Mouse (Mus musculus) hematopoietic stem cell, adult 5-6 weeks (primary cell): ENCODE data around the gene Tdp1. TPM values are rescaled to one million over a fixed set of nuclear protein-coding genes. Genes with fewer than 3 reads are reported as not detected.

Experiments
- ATAC-seq, 2 experiments: fragments of 125-278 bp in 1 of 2; replicated peaks in 1 of 2; 2 replicates each; pipeline ENCODE4 v1.8.0; 2016 to 2017; ENCODE audit warnings: inconsistent platforms in 2 of 2, mild to moderate bottlenecking in 2 of 2, moderate number of reproducible peaks in 2 of 2, low read depth in 1 of 2, moderate TSS enrichment in 1 of 2; ENCODE audit not compliant: low FRiP score in 2 of 2, poor library complexity in 2 of 2, severe bottlenecking in 2 of 2, insufficient read depth in 1 of 2, low TSS enrichment in 1 of 2
- total RNA-seq: library from RNA; stranded (forward); fragments of 172-1452, 232-1000 nt; gene quantifications from 2 replicates; pipeline ENCODE4 v1.2.3, GENCODE M21; 2017

Tdp1 gene
- total RNA-seq, 1 experiment from 2014 or later, result 9.1 TPM

DNA sequence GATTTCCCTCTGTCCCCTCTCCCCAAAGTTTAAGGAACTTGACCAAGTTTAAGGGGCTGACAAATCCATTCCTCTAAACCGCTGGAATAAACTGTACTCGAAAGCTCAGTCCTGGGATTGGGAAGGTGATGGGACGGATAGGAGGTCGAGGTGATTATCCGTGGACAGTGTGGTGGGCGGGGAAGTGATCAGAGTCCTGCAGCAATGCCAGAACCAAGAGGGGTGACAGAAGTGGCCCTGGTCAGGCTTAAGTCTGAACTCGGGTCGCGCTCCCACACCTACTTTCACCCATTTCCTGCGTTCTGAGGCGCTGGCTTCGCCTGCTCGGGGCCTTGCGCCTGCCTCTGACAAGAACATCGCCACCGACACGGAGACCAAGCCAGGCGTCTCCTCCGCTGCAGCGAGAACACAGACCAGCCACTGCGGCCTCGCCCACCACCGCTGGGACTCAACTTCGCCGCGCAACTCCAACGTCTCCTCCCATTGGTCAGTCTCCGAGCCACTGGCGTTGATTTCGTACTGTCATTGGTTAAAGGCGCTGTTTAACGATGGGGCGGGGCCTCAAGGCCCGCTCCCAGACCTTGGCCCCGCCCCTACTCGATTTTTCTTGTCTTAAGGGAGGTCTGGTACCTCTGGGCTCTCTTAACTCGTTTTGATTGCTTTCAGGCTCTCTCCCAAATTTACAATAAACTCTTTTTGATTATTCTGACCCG is 1.2 kb upstream of the Tdp1 start:
- ATAC-seq, result peak; percentile 98 to 99

DNA sequence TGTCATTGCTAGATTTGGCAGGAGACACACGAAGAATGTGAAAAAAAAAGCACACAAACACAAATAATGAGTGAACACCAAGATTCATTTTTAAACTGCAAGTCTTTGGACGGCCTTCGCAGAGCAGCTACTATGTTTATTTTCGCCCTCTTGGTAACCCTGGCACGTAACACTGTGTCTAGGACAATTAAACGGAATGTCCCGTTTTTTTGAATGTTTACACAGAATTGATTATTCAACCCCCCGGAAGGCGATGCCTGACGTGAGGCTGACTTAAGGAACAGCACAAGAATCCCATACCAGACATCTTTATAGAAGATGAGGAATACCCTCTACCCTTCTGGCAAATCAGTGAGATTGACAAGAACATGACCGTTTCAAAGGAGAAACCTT is 608 bp upstream of the Tdp1 start:
- no peak; a peak in 1 of 4 replicates for ATAC-seq

DNA sequence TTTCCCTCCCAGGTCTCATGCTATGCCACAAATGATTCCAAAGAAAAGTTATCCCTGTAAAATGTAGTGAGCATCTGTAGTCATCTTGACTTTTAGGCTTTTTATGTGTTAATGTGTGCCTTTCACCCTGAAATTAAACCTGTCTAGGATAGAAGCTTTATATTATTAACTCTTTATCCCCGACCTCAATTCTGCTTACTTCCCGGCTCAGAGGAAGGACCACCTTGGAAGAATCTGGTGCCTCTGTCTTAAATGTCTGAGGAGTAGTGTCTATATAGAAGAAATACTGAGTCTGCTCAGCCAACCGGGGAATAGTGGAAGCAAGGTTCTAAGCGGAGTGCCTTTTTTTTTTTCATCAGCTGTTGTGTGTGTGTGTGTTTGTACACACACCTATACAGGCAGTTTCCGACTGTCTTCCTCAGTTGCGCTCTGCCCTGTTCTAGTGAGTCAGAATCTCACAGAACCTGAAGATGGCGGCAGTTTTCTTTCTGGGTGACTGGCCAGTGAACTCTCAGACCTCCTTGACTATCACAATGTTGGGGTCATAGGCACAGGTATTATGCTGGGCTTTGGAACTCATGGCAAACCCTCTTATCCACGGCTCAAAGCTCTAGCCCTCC is 1.1 kb downstream of the Tdp1 start:
- ATAC-seq, result no peak

DNA sequence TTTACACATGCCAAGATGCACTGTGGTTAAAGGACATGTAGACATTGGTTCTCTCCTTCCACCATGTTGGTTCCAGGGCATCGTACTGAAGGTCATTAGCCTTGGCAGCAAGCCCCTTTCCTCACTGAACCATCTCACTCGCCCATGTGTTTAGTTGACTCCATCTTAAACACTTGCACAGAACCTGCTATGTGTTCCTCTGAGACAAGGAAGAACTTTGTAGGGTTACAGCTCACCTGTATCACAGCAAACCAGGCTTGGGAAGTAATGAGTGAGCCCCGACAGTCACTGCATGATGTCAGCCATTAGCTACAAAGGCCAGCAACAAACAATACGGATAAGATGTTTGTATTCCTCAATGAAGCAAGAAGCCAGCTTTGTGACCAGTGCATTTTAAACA is 13.5 kb downstream of the Tdp1 start:
- ATAC-seq, result no peak

DNA sequence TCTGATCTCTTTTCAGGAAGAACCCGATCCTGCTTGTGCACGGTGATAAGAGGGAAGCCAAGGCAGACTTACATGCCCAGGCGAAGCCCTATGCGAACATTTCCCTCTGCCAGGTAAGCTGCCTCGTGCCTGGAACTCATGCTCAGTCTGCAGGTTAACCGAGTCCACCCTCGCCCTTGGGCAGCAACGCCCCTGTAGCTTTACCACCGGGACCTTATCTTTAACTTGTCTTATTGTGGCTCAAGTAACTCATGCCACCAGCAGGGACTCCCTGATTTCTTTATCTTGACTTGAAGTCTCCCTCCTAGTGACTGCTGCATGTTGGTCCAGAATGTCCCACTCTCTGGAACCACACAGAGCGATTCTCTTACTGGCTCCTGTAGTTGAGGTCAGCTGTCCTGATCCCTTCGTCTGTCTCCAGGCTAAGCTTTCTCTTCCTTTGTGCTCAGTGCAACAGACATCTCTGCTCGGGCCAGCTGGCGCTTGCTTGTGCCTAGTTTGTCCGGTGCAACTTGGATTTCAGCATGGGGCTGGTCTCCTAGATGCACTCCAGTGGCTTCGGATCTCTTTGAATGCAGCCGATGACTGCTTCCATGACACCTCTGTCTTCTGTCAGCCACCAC is 14.0 kb downstream of the Tdp1 start:
- no peak for ATAC-seq

DNA sequence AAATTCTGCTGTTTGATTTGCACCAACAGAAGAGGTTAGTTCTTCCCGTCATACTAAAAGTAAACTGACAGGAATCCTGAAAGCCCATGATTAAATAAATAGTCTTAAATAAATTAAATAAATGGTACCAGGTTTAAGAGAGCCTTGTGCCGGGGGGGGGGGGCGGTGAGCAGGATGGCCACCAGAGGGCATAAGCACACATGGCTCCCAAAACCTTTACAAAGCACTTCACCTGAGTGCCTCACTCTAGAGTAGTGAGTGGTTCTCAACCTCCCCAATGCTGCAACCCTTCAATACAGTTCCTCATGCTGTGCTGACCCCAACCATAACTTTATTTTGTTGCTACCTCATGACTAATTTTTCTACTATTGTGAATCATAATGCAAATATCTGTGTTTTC is 15.7 kb downstream of the Tdp1 start:
- no peak for ATAC-seq

DNA sequence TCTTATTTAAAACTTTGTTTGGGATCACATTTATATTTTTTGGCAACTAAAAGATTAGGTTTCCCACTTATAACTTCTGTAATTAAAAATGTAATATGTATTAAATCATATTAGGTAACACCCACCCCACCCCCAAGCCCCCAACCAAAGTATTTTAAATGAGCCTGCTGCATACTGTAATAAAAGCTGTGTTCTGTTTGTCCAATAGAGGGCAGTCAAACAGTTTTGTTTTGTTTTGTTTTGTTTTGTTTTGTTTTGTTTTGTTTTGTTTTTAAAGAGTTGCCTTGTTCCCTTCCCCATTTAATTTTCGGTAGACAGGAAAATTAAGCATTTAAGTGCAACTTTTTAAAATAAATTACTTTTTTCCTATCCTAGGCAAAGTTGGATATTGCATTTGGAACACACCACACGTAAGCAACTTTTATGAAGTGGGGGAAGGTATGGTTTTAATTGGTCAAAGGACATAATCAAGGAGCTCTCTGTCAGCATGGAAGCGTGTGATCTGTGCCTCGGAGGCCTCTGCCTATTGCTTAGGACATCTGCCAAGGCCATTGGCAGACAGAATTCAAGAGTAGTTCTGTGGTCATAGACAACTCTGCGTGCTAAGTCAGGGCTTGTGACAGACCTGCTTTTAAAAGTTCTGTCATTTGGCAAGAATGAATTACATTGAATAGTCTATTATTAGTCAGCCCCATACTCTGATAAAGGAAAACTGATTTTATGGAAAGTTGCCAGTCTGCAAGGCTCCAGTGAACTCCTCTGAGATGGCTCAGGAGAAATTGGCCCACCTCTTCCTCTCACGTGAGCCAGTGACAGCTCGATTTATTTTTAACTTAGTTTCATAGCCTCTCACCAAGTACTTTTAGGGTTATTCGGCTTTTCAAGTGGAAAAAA is 17.9 kb downstream of the Tdp1 start:
- peak in 1 of 2 experiments; percentile 4; a peak in 1 of 4 replicates for ATAC-seq

DNA sequence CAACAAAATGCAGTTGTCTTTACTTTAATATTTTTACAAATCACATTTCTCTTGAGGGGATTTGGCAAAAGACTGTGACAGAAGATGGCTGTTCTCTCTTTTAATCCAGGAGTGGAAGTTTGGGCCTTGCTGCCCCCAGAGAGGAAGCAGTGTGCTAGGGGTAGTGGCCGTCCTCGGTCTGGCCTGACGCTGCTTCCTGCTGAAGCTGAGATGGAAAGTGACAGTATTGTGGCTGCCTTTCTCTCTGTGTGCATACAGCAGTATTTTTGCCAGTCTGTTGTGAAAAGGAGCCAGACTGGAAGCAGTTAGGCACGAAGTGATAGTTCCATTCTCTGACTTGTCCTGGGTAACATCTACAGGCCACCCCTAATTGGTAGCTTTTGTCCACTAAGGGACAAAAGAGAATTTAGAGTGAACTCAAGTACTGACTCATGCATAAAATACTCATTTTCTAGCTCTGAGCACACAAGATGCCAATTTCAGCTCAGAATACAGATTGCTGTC is 18.6 kb downstream of the Tdp1 start:
- peak; percentile 64 to 83 for ATAC-seq

DNA sequence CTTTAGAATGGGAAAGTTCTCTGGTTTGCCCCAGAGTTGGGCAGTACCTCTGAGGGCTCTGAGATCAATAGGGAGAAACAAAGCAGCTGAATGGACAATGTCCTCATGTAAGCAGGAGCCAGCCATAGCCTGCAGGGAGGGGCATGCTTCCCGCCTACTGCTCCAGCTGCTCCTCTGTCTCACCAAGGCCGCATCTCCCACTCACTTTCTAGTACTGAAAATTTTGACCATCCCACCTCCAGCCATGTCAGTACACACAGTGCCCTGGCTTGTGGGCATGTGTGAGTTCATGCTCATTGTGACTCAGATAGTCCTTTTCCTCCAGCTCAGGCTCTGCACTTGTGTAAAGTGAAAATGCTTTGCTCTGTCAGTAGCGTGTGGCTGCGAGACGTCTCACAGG is 20.2 kb downstream of the Tdp1 start:
- no peak for ATAC-seq

DNA sequence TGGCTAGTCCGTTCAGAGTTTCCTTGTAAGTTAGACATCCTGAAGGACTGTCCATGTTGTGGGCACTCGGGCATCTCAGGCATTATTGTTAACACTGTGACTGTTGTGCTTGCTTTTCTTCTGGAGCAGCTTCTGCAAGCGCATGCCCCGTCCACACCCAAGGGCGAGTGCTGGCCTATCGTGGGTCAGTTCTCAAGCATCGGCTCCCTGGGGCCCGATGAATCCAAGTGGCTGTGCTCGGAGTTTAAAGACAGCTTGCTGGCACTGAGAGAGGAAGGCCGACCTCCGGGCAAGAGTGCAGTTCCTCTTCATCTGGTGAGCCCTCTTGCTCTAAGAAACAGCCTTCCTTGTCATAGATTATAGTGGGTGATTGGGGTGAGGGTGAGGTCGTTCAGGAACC is 27.1 kb downstream of the Tdp1 start:
- no peak for ATAC-seq

DNA sequence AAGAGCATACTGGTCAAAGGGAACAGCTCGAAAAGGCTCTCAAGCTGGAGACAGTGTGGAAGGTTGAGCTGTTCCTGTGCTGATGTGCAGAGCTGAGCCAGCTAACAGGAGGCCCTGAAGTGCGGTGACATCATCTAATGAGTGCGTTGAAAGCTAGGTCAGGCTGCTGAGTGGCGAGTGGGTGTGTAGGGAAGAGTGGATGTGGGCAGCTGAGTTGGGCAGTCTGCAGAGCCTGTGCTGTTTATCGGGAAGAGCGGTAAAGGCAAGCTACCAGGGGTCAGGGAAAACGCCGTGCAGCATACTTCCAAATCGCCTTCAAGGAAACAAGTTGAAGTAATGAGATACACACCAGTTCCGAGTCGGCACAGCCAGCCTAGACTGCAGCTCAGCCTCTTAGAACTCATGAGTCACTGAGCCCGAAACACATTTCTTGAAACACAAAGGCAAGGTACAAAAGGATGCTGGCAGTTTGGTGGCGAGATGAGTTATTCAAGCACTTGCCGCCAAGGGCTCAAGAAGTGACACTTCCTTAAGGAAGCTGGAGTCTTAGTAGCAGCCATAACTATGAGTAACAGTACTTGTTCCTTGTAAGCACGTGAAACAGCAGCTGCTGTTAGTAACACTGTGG is 33.6 kb downstream of the Tdp1 start:
- no peak for ATAC-seq

DNA sequence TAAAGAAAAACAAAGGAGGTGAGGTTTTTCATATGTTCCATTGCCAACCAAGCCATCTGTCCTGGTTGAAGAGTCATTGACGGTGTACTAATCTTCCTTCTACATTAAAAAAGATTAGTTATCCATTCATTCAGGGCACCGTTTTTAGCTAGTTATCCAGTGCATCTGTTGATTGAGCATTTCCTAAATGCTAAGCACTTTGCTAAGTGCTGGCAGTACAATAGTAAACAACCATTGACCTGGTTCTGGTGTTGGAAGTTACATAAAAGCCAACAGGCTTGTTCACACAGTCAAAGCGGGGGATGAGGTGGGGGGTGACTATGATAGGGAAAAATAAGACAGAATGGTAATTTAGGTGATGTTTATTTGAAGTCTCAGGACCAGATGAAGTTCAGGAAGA is 35.3 kb downstream of the Tdp1 start:
- ATAC-seq, result no peak

DNA sequence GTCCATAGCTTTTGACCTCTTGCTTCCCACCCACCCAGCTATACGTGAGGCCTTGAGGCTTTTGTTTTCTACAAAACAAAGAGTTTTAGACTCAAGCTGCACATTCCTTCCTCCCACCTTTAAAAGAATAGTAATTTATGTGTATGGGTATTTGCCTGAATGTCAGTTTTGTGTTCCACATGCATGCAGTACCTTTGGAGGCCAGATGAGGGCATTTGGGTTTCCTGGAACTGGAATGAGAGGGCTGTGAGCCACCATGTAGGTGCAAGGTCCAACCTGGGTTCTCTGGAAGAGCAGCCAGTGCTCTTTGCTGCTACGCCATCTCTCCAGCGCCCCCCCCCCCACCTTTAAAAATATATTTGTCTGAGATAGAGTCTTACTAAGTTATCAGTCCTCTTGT is 36.7 kb downstream of the Tdp1 start:
- no peak; a peak in 1 of 4 replicates for ATAC-seq

DNA sequence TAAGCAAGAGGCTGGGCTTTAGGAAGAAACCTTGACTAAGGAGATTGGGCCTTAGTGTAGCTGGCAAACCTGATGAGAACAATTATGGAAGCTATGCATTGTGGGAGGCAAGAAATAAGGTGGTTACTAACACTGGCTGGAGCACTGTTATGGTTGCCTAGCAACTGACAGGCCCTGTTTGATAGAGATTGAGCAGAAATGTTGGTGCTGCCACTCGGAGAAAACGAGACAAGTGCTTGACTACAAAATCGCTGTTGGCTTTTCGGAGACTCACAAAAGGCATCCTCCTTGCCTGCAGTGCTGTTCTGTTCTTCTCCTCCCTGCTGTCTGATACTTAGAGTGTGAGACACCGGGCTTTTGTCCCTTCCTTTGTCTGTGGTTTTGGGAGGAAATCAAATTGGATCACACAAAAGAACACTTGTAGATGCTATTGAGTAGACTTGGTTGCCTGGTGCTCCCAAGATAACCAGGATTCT is 38.9 kb downstream of the Tdp1 start:
- ATAC-seq, result no peak

DNA sequence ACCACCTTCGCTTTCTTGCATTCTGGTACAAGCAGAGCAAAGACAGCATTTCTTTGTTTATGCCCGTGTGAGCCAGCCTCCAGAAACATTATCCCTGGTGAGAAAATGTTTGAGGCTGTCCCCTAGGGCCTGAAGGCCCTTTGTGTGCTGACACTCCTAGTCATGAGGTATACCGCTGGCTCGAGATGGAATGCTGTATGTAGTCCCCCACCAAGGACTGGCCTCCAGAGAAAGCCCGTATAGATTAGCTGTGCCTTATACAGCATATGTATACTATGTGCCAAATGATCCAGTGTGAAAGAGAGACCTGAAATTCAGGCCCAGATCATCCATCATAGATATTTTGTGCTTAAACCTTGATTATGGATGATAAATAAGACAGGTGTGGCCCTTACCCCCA is 39.4 kb downstream of the Tdp1 start:
- no peak for ATAC-seq

DNA sequence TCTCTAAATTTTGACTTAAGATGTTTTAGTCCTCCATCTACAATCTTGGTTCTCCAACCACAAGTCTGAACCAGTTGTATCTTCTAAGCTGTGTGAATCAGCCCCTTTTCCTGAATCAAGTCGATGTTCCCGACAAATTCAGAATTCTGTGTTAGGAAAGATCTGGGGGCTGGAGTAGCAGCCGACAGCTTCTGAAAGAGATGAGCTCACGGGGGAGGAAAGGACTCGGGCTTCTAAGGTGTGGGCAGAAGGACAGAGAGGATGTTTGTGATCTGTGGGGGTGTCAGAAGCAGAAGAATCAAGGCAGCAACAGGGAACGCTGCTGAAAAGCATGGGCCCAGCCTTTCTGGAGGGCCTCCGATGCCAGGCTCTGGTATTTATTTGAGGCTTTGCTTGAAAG is 44.0 kb downstream of the Tdp1 start:
- no peak for ATAC-seq

DNA sequence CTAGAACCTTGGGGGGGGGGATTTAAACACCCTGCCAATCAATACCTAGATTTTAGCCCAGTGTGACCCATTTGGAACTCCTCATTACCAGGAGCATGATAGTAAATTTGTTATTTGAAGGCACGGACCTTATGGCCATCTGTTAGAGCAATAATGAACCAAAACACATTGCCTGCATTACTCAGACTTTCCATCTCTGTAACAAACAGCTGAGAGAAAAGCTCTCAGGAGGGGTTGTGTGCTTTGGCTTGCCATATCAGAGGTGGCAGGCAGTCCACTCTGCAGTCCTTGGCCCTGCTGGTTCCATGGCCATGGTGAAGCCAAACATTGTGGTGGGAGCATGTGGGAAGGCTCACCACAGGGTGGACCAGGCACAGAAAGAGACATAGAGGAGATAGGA is 44.8 kb downstream of the Tdp1 start:
- no peak for ATAC-seq
